Mouse (Mus musculus) embryonic facial prominence, embryonic 13.5 days (tissue): ENCODE data around the gene Srsf1. TPM values are rescaled to one million over a fixed set of nuclear protein-coding genes. Genes with fewer than 3 reads are reported as not detected.

ENCODE experiments used
- ATAC-seq: fragments of 200-750 bp; cut with Nextera tagmentation; 2 replicates; pipeline ENCODE4 v1.8.0; 2017; ENCODE audit warnings: low read depth; ENCODE audit not compliant: insufficient number of reproducible peaks, insufficient read depth, low FRiP score, low TSS enrichment
- H3K27ac ChIP-seq: fragments of 300-500 bp; sonication (generic); 2 replicates; pipeline ENCODE4 v1.5.1; 2015; ENCODE audit warnings: moderate library complexity, mild to moderate bottlenecking, inconsistent platforms
- H3K27me3 ChIP-seq: fragments of 300-500 bp; sonication (generic); 2 replicates; pipeline ENCODE4 v1.6.1; 2015; ENCODE audit warnings: mild to moderate bottlenecking, inconsistent platforms
- H3K36me3 ChIP-seq: fragments of 300-500 bp; sonication (generic); 2 replicates; pipeline ENCODE4 v1.6.1; 2015; ENCODE audit warnings: mild to moderate bottlenecking, inconsistent platforms
- H3K4me1 ChIP-seq: fragments of 300-500 bp; sonication (generic); 2 replicates; pipeline ENCODE4 v1.6.1; 2015; ENCODE audit warnings: inconsistent platforms
- H3K4me2 ChIP-seq: fragments of 300-500 bp; sonication (generic); 2 replicates; pipeline ENCODE4 v1.6.1; 2015; ENCODE audit warnings: moderate library complexity, mild to moderate bottlenecking, inconsistent platforms
- H3K4me3 ChIP-seq: fragments of 300-500 bp; sonication (generic); 2 replicates; pipeline ENCODE4 v1.5.1; 2015; ENCODE audit warnings: mild to moderate bottlenecking, inconsistent platforms
- H3K9ac ChIP-seq: fragments of 300-500 bp; sonication (generic); 2 replicates; pipeline ENCODE4 v1.6.1; 2015; ENCODE audit warnings: mild to moderate bottlenecking, inconsistent platforms
- H3K9me3 ChIP-seq: fragments of 300-500 bp; sonication (generic); 2 replicates; pipeline ENCODE4 v1.6.1; 2016; ENCODE audit warnings: inconsistent platforms
- WGBS: fragments of 180-500 bp; shearing (Covaris S2); methylation state at CpG from one replicate; pipeline ENCODE4 v1.1.7; 2015; ENCODE audit warnings: mixed read lengths; 5-methylcytosine and 5-hydroxymethylcytosine counted together
- polyA plus RNA-seq: library from polyadenylated mRNA; unstranded; fragments of >200 nt; fragmentation: Nextera tagmentation; extraction: Ambion mirVana; gene quantifications from 2 replicates; pipeline ENCODE4 v1.2.1, GENCODE M21; 2015

Srsf1 gene
- polyA plus RNA-seq, 1 experiment from 2014 or later: 374 TPM

DNA sequence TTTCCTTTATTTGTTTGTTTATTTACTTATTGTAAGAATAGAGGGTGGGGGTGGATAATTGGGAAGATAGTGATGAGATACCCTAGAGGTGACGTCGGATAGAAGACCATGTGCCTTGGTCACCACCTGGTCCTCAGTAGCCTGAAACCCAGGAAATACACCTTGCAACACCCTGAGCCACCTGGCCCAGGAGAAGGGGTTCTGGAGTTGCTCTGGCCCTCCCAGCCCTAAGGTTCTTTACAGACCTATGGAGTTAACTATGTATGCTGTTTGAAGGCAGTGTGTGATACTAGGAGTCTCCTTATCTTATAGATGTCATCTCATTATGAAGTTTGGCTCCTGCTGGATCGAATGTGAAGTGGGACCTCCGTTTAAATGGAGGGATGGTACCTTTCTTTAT is 53.0 kb downstream of the Srsf1 start:
- Histone ChIP-seq H3K4me2 (peak overlapping the region; percentile 86), H3K9ac (peak overlapping the region; percentile 92; the same call in 1 of the 2 replicates), H3K4me1 (peaks cover 43% of the 10 kb centered on the region), H3K4me3 (peak overlapping the region; percentile 82), H3K27ac (0 out of 2 replicates have a peak overlapping the region, but pooled peaks have one; percentile 92), H3K27me3 (peaks cover 6% of the 10 kb centered on the region; the same call in 1 of the 2 replicates), H3K9me3 (no peaks in the 10 kb centered on the region), H3K36me3 (peaks cover 5% of the 10 kb centered on the region; the same call in 1 of the 2 replicates)
- WGBS: 37% methylated on average over 4 of the region's 4 CpGs
- no peak for ATAC-seq

Other genes starting within 250 kb of the Srsf1 start
- 0.08 and 0.11 TPM in 2 replicates for gene Lpo, start 219.1 kb upstream of the Srsf1 start, polyA plus RNA-seq
- gene Mks1, start 194.2 kb upstream of the Srsf1 start, polyA plus RNA-seq: 17.0 and 17.9 TPM in 2 replicates
- gene Epx, start 171.8 kb upstream of the Srsf1 start, polyA plus RNA-seq: 0.15 and 0.34 TPM in 2 replicates
- gene Olfr462, start 155.1 kb upstream of the Srsf1 start, polyA plus RNA-seq: not detected in 2 replicates
- not detected in 2 replicates for gene Olfr463, start 150.0 kb upstream of the Srsf1 start, polyA plus RNA-seq
- gene Olfr464, start 126.4 kb upstream of the Srsf1 start, polyA plus RNA-seq: not detected in 2 replicates
- 20.8 and 23.3 TPM in 2 replicates for gene Dynll2, start 59.8 kb upstream of the Srsf1 start, polyA plus RNA-seq
- gene Vezf1, start 20.9 kb downstream of the Srsf1 start, polyA plus RNA-seq: 43.1 and 47.0 TPM in 2 replicates
- 34.9 and 40.3 TPM in 2 replicates for gene Cuedc1, start 50.7 kb downstream of the Srsf1 start, polyA plus RNA-seq
- gene Mrps23, start 157.0 kb downstream of the Srsf1 start, polyA plus RNA-seq: 64.1 and 69.4 TPM in 2 replicates
- gene Ccdc182, start 246.7 kb downstream of the Srsf1 start, polyA plus RNA-seq: 0.22 and 0.39 TPM in 2 replicates